Mouse (Mus musculus): Measurements from ENCODE around the gene Zfp853.

- no peak for TF ChIP-seq CTCF (IDR thresholded peaks at IDR 0.05; ENCODE audit: low read depth)
- TF ChIP-seq EP300 (IDR thresholded peaks at IDR 0.05; ENCODE audit: low read depth), result no peak
Observed at GRCm38 (mm10) chr5:143295330-143295729, 1.9 kb upstream of the Zfp853 start.
